Mouse (Mus musculus) lung, adult 2 months (tissue): ENCODE data around the gene Teddm3. TPM values are rescaled to one million over a fixed set of nuclear protein-coding genes. Genes with fewer than 3 reads are reported as not detected.
"Not testable (repeated sequence)": the region's sequence is repeated elsewhere in the genome, so short reads cannot be mapped to it uniquely, and the experiment has no call there.

ENCODE experiments used
- DNase-seq: peaks from one replicate; pipeline ENCODE4 v3.0.0; 2022
- H3K4me1 ChIP-seq: fragments of 200-500 bp; 2 replicates; pipeline ENCODE4 v1.6.1; 2011; ENCODE audit warnings: low read length; ENCODE audit not compliant: control insufficient read depth, insufficient read depth
- H3K4me3 ChIP-seq: fragments of 200-500 bp; replicated peaks from 2 replicates; pipeline ENCODE3; 2011; ENCODE audit warnings: low read depth, mild to moderate bottlenecking, control low read depth, low read length; ENCODE audit errors: extremely low read depth
- CTCF ChIP-seq: fragments of 200-500 bp; IDR thresholded peaks from 2 replicates; pipeline ENCODE4 v1.5.1; 2011; ENCODE audit warnings: mild to moderate bottlenecking, low read length, control low read depth; ENCODE audit not compliant: insufficient read depth
- POLR2A ChIP-seq: fragments of 200-500 bp; IDR thresholded peaks from 2 replicates; pipeline ENCODE4 v1.6.1; 2011; ENCODE audit warnings: low read depth, mild to moderate bottlenecking, control low read depth, low read length, borderline replicate concordance; ENCODE audit errors: extremely low read depth
- WGBS: fragments of 180-500 bp; shearing (Covaris S2); methylation state at CpG from one replicate; pipeline ENCODE4 v1.1.7; 2018; 5-methylcytosine and 5-hydroxymethylcytosine counted together
- polyA plus RNA-seq: library from polyadenylated mRNA; depleted of rRNA; stranded (reverse); fragments of >200 nt; gene quantifications from 2 replicates; pipeline ENCODE4 v1.2.3, GENCODE M21; 2012; rRNA removed

Teddm3 gene
- polyA plus RNA-seq: 27.9 TPM in 1 of 2 replicates, not detected in the other

GRCm38 (mm10) chr16:21153900-21154299 lies at the start of gene Teddm3:
Gene Teddm3 (minus strand): TSS chr16:21154000.
- H3K4me1 ChIP-seq, DNase-seq, H3K4me3 ChIP-seq: not testable (repeated sequence)
- WGBS: no CpG with 5 or more reads among the region's 2 CpGs

- Histone ChIP-seq H3K4me3 (no peak overlapping the region), H3K4me1 (no peaks in the 10 kb centered on the region)
- DNase-seq: no peak
- no peak for TF ChIP-seq POLR2A
- TF ChIP-seq CTCF: no peak
- whole genome bisulfite sequencing: 86% methylated on average over 4 of the region's 4 CpGs
Observed at GRCm38 (mm10) chr16:21202731-21203130, 48.9 kb upstream of the Teddm3 start.

GRCm38 (mm10) chr16:21199426-21199825 lies 45.6 kb upstream of the Teddm3 start:
- TF ChIP-seq POLR2A: no peak
- TF ChIP-seq CTCF: no peak
- WGBS: 85% methylated on average over 8 of the region's 8 CpGs

GRCm38 (mm10) chr16:21198529-21198928 lies 44.7 kb upstream of the Teddm3 start:
- DNase-seq: no peak
- 5% methylated on average over 1 of the region's 1 CpGs for WGBS

More at GRCm38 (mm10) chr16:21199426-21199825, 45.6 kb upstream of the Teddm3 start:
- no peak overlapping the region for H3K4me3 ChIP-seq
- no peak for DNase-seq
- H3K4me1 ChIP-seq: no peaks in the 10 kb centered on the region

GRCm38 (mm10) chr16:21198006-21198405 lies 44.2 kb upstream of the Teddm3 start:
- 84% methylated on average over 7 of the region's 7 CpGs for WGBS
- Histone ChIP-seq H3K4me3 (no peak overlapping the region), H3K4me1 (peaks cover 2% of the 10 kb centered on the region; the same call in 1 of the 2 replicates)
- TF ChIP-seq POLR2A (no peak), CTCF (no peak)
- no peak for DNase-seq

More at GRCm38 (mm10) chr16:21198529-21198928, 44.7 kb upstream of the Teddm3 start:
- Histone ChIP-seq H3K4me1 (no peaks in the 10 kb centered on the region), H3K4me3 (no peak overlapping the region)
- no peak for TF ChIP-seq POLR2A
- TF ChIP-seq CTCF: peak; percentile 52; the same call in 1 of the 2 replicates

GRCm38 (mm10) chr16:21197542-21197941 lies 43.7 kb upstream of the Teddm3 start:
- TF ChIP-seq POLR2A (no peak), CTCF (no peak)
- WGBS: 68% methylated on average over 4 of the region's 4 CpGs
- Histone ChIP-seq H3K4me1 (peaks cover 2% of the 10 kb centered on the region; the same call in 1 of the 2 replicates), H3K4me3 (no peak overlapping the region)
- DNase-seq: no peak

- 84% methylated on average over 3 of the region's 3 CpGs for WGBS
- Histone ChIP-seq H3K4me3 (no peak overlapping the region), H3K4me1 (peaks cover 2% of the 10 kb centered on the region; the same call in 1 of the 2 replicates)
- DNase-seq: no peak
- TF ChIP-seq POLR2A: no peak
- no peak for TF ChIP-seq CTCF
Observed at GRCm38 (mm10) chr16:21196576-21196975, 42.8 kb upstream of the Teddm3 start.

- no peak for DNase-seq
- Histone ChIP-seq H3K4me1 (peaks cover 2% of the 10 kb centered on the region; the same call in 1 of the 2 replicates), H3K4me3 (no peak overlapping the region)
- TF ChIP-seq POLR2A (no peak), CTCF (no peak)
- WGBS: 69% methylated on average over 8 of the region's 8 CpGs
Observed at GRCm38 (mm10) chr16:21195260-21195866, 41.6 kb upstream of the Teddm3 start.

GRCm38 (mm10) chr16:21194182-21194581 lies 40.4 kb upstream of the Teddm3 start:
- Histone ChIP-seq H3K4me3 (no peak overlapping the region), H3K4me1 (peaks cover 2% of the 10 kb centered on the region; the same call in 1 of the 2 replicates)
- WGBS: 65% methylated on average over 12 of the region's 12 CpGs
- DNase-seq: no peak
- TF ChIP-seq CTCF (no peak), POLR2A (no peak)

GRCm38 (mm10) chr16:21192509-21193354 lies 38.9 kb upstream of the Teddm3 start:
- TF ChIP-seq CTCF: peak; percentile 55; the same call in 1 of the 2 replicates
- no peak for TF ChIP-seq POLR2A
- no peak overlapping the region for H3K4me3 ChIP-seq
- DNase-seq: no peak
- H3K4me1 ChIP-seq: peaks cover 2% of the 10 kb centered on the region; the same call in 1 of the 2 replicates
- 19% methylated on average over 7 of the region's 7 CpGs for WGBS
